Mouse (Mus musculus): ENCODE data around the gene Stk35. TPM values are rescaled to one million over a fixed set of nuclear protein-coding genes. Genes with fewer than 3 reads are reported as not detected.

The Stk35 gene
- polyA plus RNA-seq, 1 experiment from 2014 or later = 17.7 TPM

GRCm38 (mm10) chr2:129876935-129877334, 76.6 kb downstream of the Stk35 start:
- no peak overlapping the region for H3K4me3 ChIP-seq (replicated peaks)
- no peak overlapping the region for H3K4me2 ChIP-seq
- no peaks in the 10 kb centered on the region for H3K27me3 ChIP-seq
- H3K27ac ChIP-seq = no peak overlapping the region
- H3K4me1 ChIP-seq = peaks cover 4% of the 10 kb centered on the region; the same call in 1 of the 2 replicates
- no peaks in the 10 kb centered on the region for H3K36me3 ChIP-seq (replicated peaks)
- no peak overlapping the region for H3K9ac ChIP-seq
- no peak for ATAC-seq (ENCODE audit: low FRiP score)
- H3K9me3 ChIP-seq = no peaks in the 10 kb centered on the region

DNA sequence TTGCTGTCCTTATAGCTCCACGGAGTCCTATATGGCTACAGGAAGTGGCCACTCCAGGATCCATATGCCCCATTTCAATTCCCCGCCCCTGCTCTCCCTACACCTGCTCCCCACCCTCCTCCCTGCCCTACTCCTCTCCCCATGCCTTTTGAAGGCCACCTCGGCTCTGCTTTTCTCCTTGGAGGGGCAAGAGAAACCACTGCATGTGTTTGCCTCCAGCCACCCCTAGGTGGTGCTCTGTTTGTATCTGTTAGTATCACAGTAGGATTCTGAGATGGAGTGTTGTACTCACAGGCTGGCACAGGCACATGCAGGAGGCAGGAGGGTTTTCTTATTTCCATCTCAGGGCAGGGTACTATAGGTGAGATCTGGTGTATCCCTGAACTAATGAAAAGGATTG, 79.5 kb downstream of the Stk35 start:
- Histone ChIP-seq H3K9ac (no peak overlapping the region), H3K4me2 (no peak overlapping the region), H3K27ac (no peak overlapping the region), H3K9me3 (no peaks in the 10 kb centered on the region), H3K27me3 (no peaks in the 10 kb centered on the region), H3K4me3 (replicated peaks) (no peak overlapping the region), H3K4me1 (no peaks in the 10 kb centered on the region), H3K36me3 (replicated peaks) (no peaks in the 10 kb centered on the region)
- WGBS = 45% methylated on average over 3 of the region's 3 CpGs
- ATAC-seq (ENCODE audit: low FRiP score) = peak; percentile 30; the same call in 1 of the 2 replicates

DNA sequence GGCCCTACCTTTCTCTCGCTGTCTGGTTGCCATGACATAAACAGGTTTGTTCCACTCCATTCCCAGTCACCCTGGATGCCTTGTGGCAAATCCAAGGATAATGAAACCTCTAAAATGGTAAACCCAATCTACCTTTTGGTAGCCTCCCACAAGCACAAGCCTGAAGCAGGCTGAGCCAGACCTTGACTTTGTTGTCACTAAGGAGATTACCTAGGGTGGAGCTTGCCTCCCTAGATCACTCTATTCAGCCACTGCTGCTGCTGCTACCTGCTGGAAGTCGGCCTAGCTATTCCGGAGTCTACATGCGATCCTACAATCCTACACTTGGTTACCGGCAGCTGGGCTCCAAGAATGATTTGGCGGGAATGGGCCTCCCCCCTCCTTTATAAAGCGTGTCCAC, 79.9 kb downstream of the Stk35 start:
- no peaks in the 10 kb centered on the region for H3K4me1 ChIP-seq
- no peaks in the 10 kb centered on the region for H3K36me3 ChIP-seq (replicated peaks)
- no peak overlapping the region for H3K4me2 ChIP-seq
- no peaks in the 10 kb centered on the region for H3K9me3 ChIP-seq
- no peak overlapping the region for H3K27ac ChIP-seq
- WGBS = 91% methylated on average over 7 of the region's 7 CpGs
- H3K4me3 ChIP-seq (replicated peaks) = no peak overlapping the region
- no peaks in the 10 kb centered on the region for H3K27me3 ChIP-seq
- ATAC-seq (ENCODE audit: low FRiP score) = no peak
- no peak overlapping the region for H3K9ac ChIP-seq

DNA sequence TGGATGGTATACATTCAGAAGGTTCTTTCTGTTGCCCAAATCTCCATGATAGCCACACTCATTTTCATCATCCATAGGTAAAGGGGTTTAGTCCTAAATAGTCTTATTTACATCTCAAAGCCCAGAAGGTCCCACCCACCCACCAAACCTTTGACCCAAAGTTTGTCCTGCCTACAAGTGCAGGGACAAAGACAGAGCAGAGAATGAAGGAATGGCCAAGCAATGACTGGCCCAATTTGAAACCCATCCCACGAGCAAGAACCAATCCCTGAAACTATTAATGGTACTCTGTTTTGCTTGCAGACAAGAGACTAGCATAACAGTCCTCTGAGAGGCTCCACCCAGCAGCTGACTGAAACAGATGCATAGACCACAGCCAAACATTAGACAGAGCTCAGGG, 81.6 kb downstream of the Stk35 start:
- Histone ChIP-seq H3K4me3 (replicated peaks) (no peak overlapping the region), H3K4me2 (no peak overlapping the region), H3K27me3 (no peaks in the 10 kb centered on the region), H3K36me3 (replicated peaks) (no peaks in the 10 kb centered on the region), H3K4me1 (no peaks in the 10 kb centered on the region), H3K27ac (no peak overlapping the region), H3K9me3 (no peaks in the 10 kb centered on the region), H3K9ac (no peak overlapping the region)
- WGBS = 68% methylated on average over 1 of the region's 1 CpGs
- ATAC-seq (ENCODE audit: low FRiP score) = no peak

Other genes with a start within 250 kb of the Stk35 start
- 18.2 and 20.0 TPM in 2 replicates for gene Sirpa, start 207.7 kb upstream of the Stk35 start, polyA plus RNA-seq (2016; fragmentation: Nextera tagmentation; extraction: Ambion mirVana)
- gene Pdyn, start 100.7 kb upstream of the Stk35 start, polyA plus RNA-seq (2016; fragmentation: Nextera tagmentation; extraction: Ambion mirVana) = 0.72 and 0.80 TPM in 2 replicates
- not detected in 2 replicates for gene Tgm3, start 211.8 kb downstream of the Stk35 start, polyA plus RNA-seq (2016; fragmentation: Nextera tagmentation; extraction: Ambion mirVana)

All from forebrain, embryonic 12.5 days (tissue).